Mouse (Mus musculus) MEL (cell line): ENCODE results near the gene Trmt61a. TPM values are rescaled to one million over a fixed set of nuclear protein-coding genes. Genes with fewer than 3 reads are reported as not detected.

ENCODE experiments used
- DNase-seq: peaks from one replicate; pipeline ENCODE4 v3.0.0; 2011; ENCODE audit warnings: low read depth, low spot score
- H3K27ac ChIP-seq: 2 replicates; pipeline ENCODE4 v1.5.1; 2012; ENCODE audit warnings: low read depth, mild to moderate bottlenecking, control low read depth, low read length, moderate library complexity; ENCODE audit not compliant: control insufficient read depth
- H3K27me3 ChIP-seq, 2 experiments: fragments of 150-350 bp in 1 of 2; sonication (generic) in 1 of 2; 2 replicates each; pipeline ENCODE4 v1.6.1; 2012; ENCODE audit warnings: low read length in 2 of 2, mild to moderate bottlenecking in 2 of 2, improper control_type of control experiment in 1 of 2, moderate library complexity in 1 of 2; ENCODE audit not compliant: insufficient read depth in 2 of 2, control insufficient read depth in 1 of 2
- H3K36me3 ChIP-seq, 2 experiments: 2 replicates each; pipeline ENCODE4 v1.6.1; 2012 to 2014; ENCODE audit warnings: low read length in 2 of 2, improper control_type of control experiment in 1 of 2, inconsistent platforms in 1 of 2, mild to moderate bottlenecking in 1 of 2; ENCODE audit not compliant: insufficient read depth in 2 of 2, control insufficient read depth in 1 of 2
- H3K4me1 ChIP-seq, 2 experiments: fragments of 150-350 bp in 1 of 2; sonication (generic) in 1 of 2; 2 replicates each; pipeline ENCODE4 v1.6.1; 2012; ENCODE audit warnings: low read length in 2 of 2, improper control_type of control experiment in 1 of 2, mild to moderate bottlenecking in 1 of 2; ENCODE audit not compliant: insufficient read depth in 2 of 2, control insufficient read depth in 1 of 2
- H3K4me3 ChIP-seq, 2 experiments: fragments of 150-350 bp in 1 of 2; sonication (generic) in 1 of 2; 2 replicates each; pipeline ENCODE4 v1.5.1; 2012; ENCODE audit warnings: low read depth in 2 of 2, low read length in 2 of 2, mild to moderate bottlenecking in 2 of 2, moderate library complexity in 2 of 2, control low read depth in 1 of 2, improper control_type of control experiment in 1 of 2; ENCODE audit not compliant: control insufficient read depth in 1 of 2, insufficient read depth in 1 of 2
- H3K79me2 ChIP-seq: 2 replicates; pipeline ENCODE4 v1.6.1; 2012; ENCODE audit warnings: mild to moderate bottlenecking, low read length, moderate library complexity; ENCODE audit not compliant: control insufficient read depth, poor library complexity, insufficient read depth
- H3K9ac ChIP-seq: 2 replicates; pipeline ENCODE4 v1.6.1; 2012; ENCODE audit warnings: low read depth, mild to moderate bottlenecking, control low read depth, low read length, moderate library complexity; ENCODE audit not compliant: control insufficient read depth, poor library complexity, severe bottlenecking
- H3K9me3 ChIP-seq: fragments of 150-350 bp; sonication (generic); replicated peaks from 2 replicates; pipeline ENCODE4 v1.6.1; 2012; ENCODE audit warnings: mild to moderate bottlenecking, low read length, improper control_type of control experiment, moderate library complexity; ENCODE audit not compliant: insufficient read depth
- E2F4 ChIP-seq: IDR thresholded peaks from 2 replicates; pipeline ENCODE4 v1.6.1; 2011; ENCODE audit warnings: low read depth, low read length, improper control_type of control experiment, borderline replicate concordance
- ELF1 ChIP-seq: IDR thresholded peaks from 2 replicates; pipeline ENCODE4 v1.6.1; 2014; ENCODE audit warnings: low read depth, mild to moderate bottlenecking, inconsistent platforms, low read length, improper control_type of control experiment, moderate library complexity
- KAT2A ChIP-seq: conservative IDR thresholded peaks from 2 replicates; pipeline ENCODE4 v1.6.1; 2012; ENCODE audit warnings: low read depth, low read length, improper control_type of control experiment, inconsistent platforms
- MAX ChIP-seq: IDR thresholded peaks from 2 replicates; pipeline ENCODE4 v1.6.1; 2011; ENCODE audit warnings: low read length, improper control_type of control experiment
- MXI1 ChIP-seq: IDR thresholded peaks from 2 replicates; pipeline ENCODE4 v1.6.1; 2011; ENCODE audit warnings: mild to moderate bottlenecking, low read depth, low read length, improper control_type of control experiment
- MYC ChIP-seq: IDR thresholded peaks from 2 replicates; pipeline ENCODE4 v1.6.1; 2011; ENCODE audit warnings: low read depth, mild to moderate bottlenecking, low read length, improper control_type of control experiment, moderate library complexity
- NELFE ChIP-seq: IDR thresholded peaks from 2 replicates; pipeline ENCODE4 v1.6.1; 2011; ENCODE audit warnings: low read depth, low read length, improper control_type of control experiment
- POLR2A ChIP-seq, 2 experiments: IDR thresholded peaks; 2 replicates each; pipeline ENCODE4 v1.6.1; 2011 to 2012; ENCODE audit warnings: low read length in 2 of 2, mild to moderate bottlenecking in 2 of 2, control low read depth in 1 of 2, improper control_type of control experiment in 1 of 2, low read depth in 1 of 2, moderate library complexity in 1 of 2; ENCODE audit not compliant: control insufficient read depth in 1 of 2, insufficient read depth in 1 of 2, poor library complexity in 1 of 2
- TCF12 ChIP-seq: IDR thresholded peaks from 2 replicates; pipeline ENCODE4 v1.6.1; 2014; ENCODE audit warnings: low read depth, mild to moderate bottlenecking, inconsistent platforms, low read length, improper control_type of control experiment, moderate library complexity
- ZKSCAN1 ChIP-seq: IDR thresholded peaks from 2 replicates; pipeline ENCODE4 v1.6.1; 2012; ENCODE audit warnings: low read depth, mild to moderate bottlenecking, inconsistent platforms, low read length, improper control_type of control experiment, moderate library complexity
- polyA plus RNA-seq, 2 experiments: library from polyadenylated mRNA; stranded (reverse) in 1 of 2; unstranded in 1 of 2; fragments of >175 nt in 1 of 2; fragments of >200 nt in 1 of 2; gene quantifications; 2 replicates each; pipeline versions ENCODE4 v1.2.1 to v1.2.4; 2012; ENCODE audit warnings: low replicate concordance in 2 of 2, low read depth in 1 of 2; ENCODE audit not compliant: insufficient read length in 2 of 2, insufficient read depth in 1 of 2, missing spikeins in 1 of 2
- total RNA-seq: library from RNA; depleted of rRNA; stranded (reverse); fragments of 300-350 nt; gene quantifications from 2 replicates; pipeline ENCODE4 v1.2.3, GENCODE M21; 2012

The Trmt61a gene
- total and polyA plus RNA-seq, 3 experiments: 41.4 to 77.5 TPM; not detected in 1

DNA sequence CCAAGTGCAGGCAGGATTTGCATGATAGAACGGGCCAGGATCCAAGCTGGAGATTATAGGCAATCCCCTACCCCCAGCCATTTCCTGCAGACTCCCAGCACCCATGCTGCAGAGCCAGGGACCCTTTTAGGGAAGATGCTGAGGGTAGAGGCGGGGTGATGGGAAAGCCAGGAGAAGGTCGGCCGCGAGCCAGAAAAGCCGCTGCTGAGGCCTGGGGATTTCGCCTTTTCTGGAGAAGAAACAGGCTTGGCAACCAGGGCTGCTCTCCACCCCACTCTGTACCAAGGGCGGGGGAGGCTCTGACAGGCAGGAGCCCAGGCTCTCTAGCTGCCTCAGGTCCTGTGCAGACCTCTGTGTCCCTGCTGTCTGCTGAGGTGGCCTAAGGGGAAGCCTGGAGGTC lies 3.4 kb downstream of the Trmt61a start:
- Histone ChIP-seq H3K9ac (no peak overlapping the region), H3K27ac (no peak overlapping the region), H3K9me3 (no peaks in the 10 kb centered on the region), H3K36me3 (peaks cover 0 to 2% of the 10 kb centered on the region in 2 experiments; a peak in 2 of 4 replicates), H3K4me1 (peaks cover 3 to 5% of the 10 kb centered on the region in 2 experiments; a peak in 2 of 4 replicates), H3K79me2 (peaks cover 25% of the 10 kb centered on the region), H3K4me3 (no peak overlapping the region), H3K27me3 (no peaks in the 10 kb centered on the region)
- no peak for DNase-seq
- TF ChIP-seq MXI1 (no peak), ELF1 (no peak), MAX (no peak), POLR2A (IDR thresholded peaks at IDR 0.05; ENCODE audit: control insufficient read depth in 1 of 2, insufficient read depth in 1 of 2, low read depth in 1 of 2, low read length in 2 of 2, poor library complexity in 1 of 2) (no peak), E2F4 (no peak), TCF12 (no peak), ZKSCAN1 (no peak), KAT2A (no peak)

DNA sequence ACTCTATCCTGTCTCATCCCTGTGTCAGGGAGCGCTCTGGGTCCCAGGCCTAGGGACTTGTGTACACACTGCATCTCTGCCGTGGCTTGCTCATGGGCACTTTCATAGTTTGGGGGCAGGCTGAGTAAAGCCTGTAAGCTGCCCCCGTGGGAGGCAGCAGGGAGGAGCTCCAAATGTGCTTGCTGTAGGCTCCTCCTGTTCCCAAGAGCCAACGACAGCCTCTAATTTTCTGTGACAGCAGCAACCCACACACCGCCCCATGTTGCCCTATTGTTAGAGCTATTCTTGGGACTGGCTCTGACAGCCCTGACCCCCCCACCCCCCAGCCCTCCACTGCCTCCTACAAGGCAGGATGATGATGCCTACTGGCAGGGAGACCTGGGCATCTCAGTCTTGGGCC lies 4.1 kb downstream of the Trmt61a start:
- 0 out of 4 replicates have a peak, but pooled peaks cover 0 to under 1% of the 10 kb centered on the region in 2 experiments for H3K4me1 ChIP-seq
- no peaks in the 10 kb centered on the region; a peak in 1 of 4 replicates for H3K36me3 ChIP-seq
- H3K9me3 ChIP-seq: no peaks in the 10 kb centered on the region
- peaks cover 25% of the 10 kb centered on the region for H3K79me2 ChIP-seq
- H3K27ac ChIP-seq: no peak overlapping the region
- DNase-seq: no peak
- H3K4me3 ChIP-seq: no peak overlapping the region
- TF ChIP-seq MYC (no peak), NELFE (no peak), MAX (no peak), ZKSCAN1 (no peak)
- no peak overlapping the region for H3K9ac ChIP-seq
- H3K27me3 ChIP-seq: no peaks in the 10 kb centered on the region

GRCm38 (mm10) chr12:111682806-111683205 lies 4.9 kb downstream of the Trmt61a start:
- DNase-seq: no peak
- no peak overlapping the region for H3K4me3 ChIP-seq
- H3K4me1 ChIP-seq: no peaks in the 10 kb centered on the region
- H3K9ac ChIP-seq: no peak overlapping the region
- H3K36me3 ChIP-seq: no peaks in the 10 kb centered on the region
- H3K9me3 ChIP-seq: no peaks in the 10 kb centered on the region
- no peak for TF ChIP-seq KAT2A
- TF ChIP-seq, all 39 proteins: peak for 0
- peaks cover 22% of the 10 kb centered on the region for H3K79me2 ChIP-seq
- no peak overlapping the region for H3K27ac ChIP-seq
- no peaks in the 10 kb centered on the region for H3K27me3 ChIP-seq
